Comparison of ENCODE assay signal across 30 mouse cellular contexts in genomic region chr12:76892910-76893695, GRCm38 (mm10).
DNase-seq lines count a peak whose midpoint lies in the region; ATAC-seq and TF ChIP-seq lines count a peak whose summit lies in the region.
"Had no signal": no experiment of that assay in that cellular context is flagged by ENCODE, and none has a peak within 500 bp of the region (broad histone marks: within the 10 kb centered on the region; RNA-seq: fewer than 3 reads in every experiment).

No protein-coding gene starts in this region.

- intact Hi-C loops in heart, postnatal 14 days (cut with DNase I): no loop called here

- no peaks in the 10 kb centered on the region for H3K4me1 ChIP-seq in lung, adult 2 months (ENCODE audit: control insufficient read depth, insufficient read depth, low read length)
- H3K4me1 ChIP-seq: stomach, embryonic 15.5 days had no signal

- no peak for TF ChIP-seq POLR2A in lung, adult 2 months (IDR thresholded peaks at IDR 0.05; ENCODE audit: borderline replicate concordance, extremely low read depth, low read depth, low read length)

- peak; percentile 24; the same call in 1 of the 2 replicates for ATAC-seq in megakaryocyte-erythroid progenitor cell, adult 5-6 weeks (replicated peaks; ENCODE audit: low FRiP score, low TSS enrichment, poor library complexity, severe bottlenecking)
- ATAC-seq: forebrain, postnatal 0 days; Patski had no signal

- H3K4me3 ChIP-seq in lung, adult 2 months (replicated peaks; ENCODE audit: extremely low read depth, low read depth, low read length): no peak overlapping the region
- H3K4me3 ChIP-seq: erythroblast, embryonic 14.5 days; forebrain, embryonic 12.5 days; heart, embryonic 10.5 days; heart, embryonic 15.5 days; hindbrain, embryonic 12.5 days; layer of hippocampus, adult 2 months; limb, embryonic 13.5 days; midbrain, embryonic 12.5 days; neural tube, embryonic 13.5 days; stomach, embryonic 15.5 days had no signal

- no peak for TF ChIP-seq CTCF in lung, adult 2 months (IDR thresholded peaks at IDR 0.05; ENCODE audit: insufficient read depth, low read length)

- 88% methylated on average over 16 of the region's 16 CpGs for WGBS in lung, adult 2 months

- DNase-seq in cerebellum, adult 9-11 months: peak; percentile 36
- DNase-seq in cerebellum, adult 18-20 months: no peak
- peak; percentile 4 for DNase-seq in lung, postnatal 36 days
- no peak for DNase-seq in lung, adult 2 months
- no peak for DNase-seq in heart, postnatal 14 days
- DNase-seq in kidney, adult 11 months: no peak
- DNase-seq: adrenal gland, postnatal 14 days; cerebellum, adult 11-12 months; cerebellum, postnatal 14 days; forebrain, postnatal 0 days; gastrocnemius, postnatal 10 days; heart, adult 11 months; heart, postnatal 36 days; kidney, adult 2 months; kidney, postnatal 36 days; lung, postnatal 10 days; right cerebral cortex, postnatal 14 days; thymus, postnatal 14 days had no signal

Comparison
In these comparisons a context has a peak if more than half of its experiments do, and no peak if none do; other contexts are left out.
1. DNase-seq: peak in cerebellum, adult 9-11 months (single experiment) and lung, postnatal 36 days (single experiment); none in cerebellum, adult 18-20 months (0 of 2), lung, adult 2 months (single experiment), heart, postnatal 14 days (0 of 2) and kidney, adult 11 months (single experiment).